Mouse (Mus musculus) cerebellum, postnatal 4 days (tissue): ENCODE measurements at regions not wholly inside any gene's neighbourhood (a gene's known extent, or its start where the extent isn't known, plus 50 kb on each side); places are given as distances from the start of the nearest gene placed in this dataset.

Experiments
- DNase-seq, 2 experiments: peaks; one replicate each; pipeline ENCODE4 v3.0.0; 2022; ENCODE audit warnings: low spot score in 2 of 2, mixed read lengths in 1 of 2

- no peak for DNase-seq
Measured at GRCm38 (mm10) chr11:82588744-82589143, 175.4 kb downstream of the Cct6b start.

GRCm38 (mm10) chr11:82579841-82580415 lies 184.2 kb downstream of the Cct6b start:
- DNase-seq: no peak

GRCm38 (mm10) chr11:82576019-82576418 lies 187.3 kb downstream of the Tmem132e start:
- DNase-seq: peak in 1 of 2 experiments; percentile 7

GRCm38 (mm10) chr11:82573126-82573525 lies 184.4 kb downstream of the Tmem132e start:
- DNase-seq: no peak

- peak in 1 of 2 experiments; percentile 3 for DNase-seq
Measured at GRCm38 (mm10) chr11:82571525-82571924, 182.8 kb downstream of the Tmem132e start.

GRCm38 (mm10) chr11:82569819-82570218 lies 181.1 kb downstream of the Tmem132e start:
- no peak for DNase-seq

GRCm38 (mm10) chr11:82568219-82568676 lies 179.5 kb downstream of the Tmem132e start:
- DNase-seq: no peak

- DNase-seq: peak in 1 of 2 experiments; percentile 67
Measured at GRCm38 (mm10) chr11:82567014-82567685, 178.4 kb downstream of the Tmem132e start.

GRCm38 (mm10) chr11:82566092-82566491 lies 177.4 kb downstream of the Tmem132e start:
- DNase-seq: no peak

GRCm38 (mm10) chr11:82564181-82564580 lies 175.5 kb downstream of the Tmem132e start:
- no peak for DNase-seq

GRCm38 (mm10) chr11:82542028-82542427 lies 153.3 kb downstream of the Tmem132e start:
- DNase-seq: no peak

- no peak for DNase-seq
Measured at GRCm38 (mm10) chr11:82541376-82541775, 152.7 kb downstream of the Tmem132e start.

- DNase-seq: no peak
Measured at GRCm38 (mm10) chr11:82537931-82538330, 149.2 kb downstream of the Tmem132e start.

- no peak for DNase-seq
Measured at GRCm38 (mm10) chr11:82523200-82523802, 134.6 kb downstream of the Tmem132e start.

- DNase-seq: peak in 1 of 2 experiments; percentile 67
Measured at GRCm38 (mm10) chr11:82521383-82521782, 132.7 kb downstream of the Tmem132e start.

- DNase-seq: no peak
Measured at GRCm38 (mm10) chr11:82518691-82519090, 130.0 kb downstream of the Tmem132e start.

GRCm38 (mm10) chr11:82514526-82515144 lies 125.9 kb downstream of the Tmem132e start:
- no peak for DNase-seq

GRCm38 (mm10) chr11:82508564-82508963 lies 119.9 kb downstream of the Tmem132e start:
- no peak for DNase-seq
